Mouse (Mus musculus) ZHBTc4 (cell line): ENCODE measurements around the gene Arhgap19.

Experiments
- DNase-seq: peaks from one replicate; pipeline ENCODE4 v3.0.0-alpha.2; 2011; ENCODE audit warnings: low read depth, low spot score

Gene Arhgap19

GRCm38 (mm10) chr19:41743396-41743795 lies 58.5 kb downstream of the Arhgap19 start, which contains the start of gene Slit1:
Gene Slit1 (minus strand): TSS chr19:41743665.
- peak; percentile 51 for DNase-seq

GRCm38 (mm10) chr19:41738896-41739295 lies 63.0 kb downstream of the Arhgap19 start:
- no peak for DNase-seq

- no peak for DNase-seq
These were observed 63.4 kb downstream of the Arhgap19 start for GRCm38 (mm10) chr19:41738429-41738805.

- DNase-seq = no peak
These were observed 64.0 kb downstream of the Arhgap19 start for GRCm38 (mm10) chr19:41737657-41738428.

GRCm38 (mm10) chr19:41734685-41735084 lies 67.2 kb downstream of the Arhgap19 start:
- DNase-seq = no peak

- no peak for DNase-seq
These were observed 76.4 kb downstream of the Arhgap19 start for GRCm38 (mm10) chr19:41725491-41725890.

- peak; percentile 82 for DNase-seq
These were observed 76.9 kb downstream of the Arhgap19 start for GRCm38 (mm10) chr19:41724831-41725470.

- no peak for DNase-seq
These were observed 78.5 kb downstream of the Arhgap19 start for GRCm38 (mm10) chr19:41723337-41723736.

- DNase-seq = no peak
These were observed 82.4 kb downstream of the Arhgap19 start for GRCm38 (mm10) chr19:41719436-41719835.
